Mouse (Mus musculus): ENCODE data around the gene Prkar1b. TPM values are rescaled to one million over a fixed set of nuclear protein-coding genes. Genes with fewer than 3 reads are reported as not detected.

Gene Prkar1b
- polyA plus RNA-seq, 1 experiment from 2014 or later = 17.4 TPM

- ATAC-seq (ENCODE audit: low read depth) = peak; percentile 73
- no peak overlapping the region for H3K27ac ChIP-seq (ENCODE audit: low read length)
- H3K36me3 ChIP-seq (ENCODE audit: control insufficient read depth, insufficient read depth, low read length) = no peaks in the 10 kb centered on the region
- H3K4me3 ChIP-seq (ENCODE audit: low read length) = no peak overlapping the region
- H3K4me1 ChIP-seq (replicated peaks; ENCODE audit: control insufficient read depth, insufficient read depth, low read length) = peaks cover 6% of the 10 kb centered on the region
- no peaks in the 10 kb centered on the region for H3K27me3 ChIP-seq (ENCODE audit: control insufficient read depth, insufficient read depth, low read depth, low read length)
- H3K9ac ChIP-seq (ENCODE audit: low read length) = no peak overlapping the region
- no peaks in the 10 kb centered on the region for H3K9me3 ChIP-seq (ENCODE audit: control insufficient read depth, low read length)
- 63% methylated on average over 15 of the region's 15 CpGs for WGBS
- H3K4me2 ChIP-seq (ENCODE audit: low read depth, low read length) = no peak overlapping the region
These were observed 132.3 kb downstream of the Prkar1b start for GRCm38 (mm10) chr5:139017371-139018124.

DNA sequence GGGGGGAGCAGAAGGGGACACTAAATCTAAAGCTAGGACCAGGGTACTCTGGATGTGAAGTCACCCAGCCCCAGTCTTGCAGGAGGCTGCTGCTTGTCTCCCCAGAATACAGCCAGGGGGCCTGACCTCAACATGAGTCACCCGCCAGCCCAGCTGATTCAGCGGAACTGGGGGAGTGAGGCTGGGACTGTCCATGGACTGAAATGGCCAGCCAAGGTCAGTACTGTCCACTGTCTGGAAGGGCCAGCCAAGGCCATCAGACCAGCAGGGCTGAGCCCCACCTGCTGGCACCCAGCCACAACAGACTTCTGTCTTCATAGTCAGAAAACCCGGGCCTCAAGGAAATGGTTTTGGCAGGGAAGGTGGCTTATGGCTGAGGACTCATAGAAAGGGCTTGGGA is 134.7 kb downstream of the Prkar1b start:
- no peaks in the 10 kb centered on the region for H3K27me3 ChIP-seq (ENCODE audit: control insufficient read depth, insufficient read depth, low read depth, low read length)
- no peaks in the 10 kb centered on the region for H3K9me3 ChIP-seq (ENCODE audit: control insufficient read depth, low read length)
- no peak overlapping the region for H3K4me3 ChIP-seq (ENCODE audit: low read length)
- H3K4me1 ChIP-seq (replicated peaks; ENCODE audit: control insufficient read depth, insufficient read depth, low read length) = peaks cover 6% of the 10 kb centered on the region
- no peak overlapping the region for H3K4me2 ChIP-seq (ENCODE audit: low read depth, low read length)
- ATAC-seq (ENCODE audit: low read depth) = peak; percentile 55
- H3K36me3 ChIP-seq (ENCODE audit: control insufficient read depth, insufficient read depth, low read length) = no peaks in the 10 kb centered on the region
- WGBS = 40% methylated on average over 3 of the region's 3 CpGs
- H3K9ac ChIP-seq (ENCODE audit: low read length) = no peak overlapping the region
- H3K27ac ChIP-seq (ENCODE audit: low read length) = no peak overlapping the region

DNA sequence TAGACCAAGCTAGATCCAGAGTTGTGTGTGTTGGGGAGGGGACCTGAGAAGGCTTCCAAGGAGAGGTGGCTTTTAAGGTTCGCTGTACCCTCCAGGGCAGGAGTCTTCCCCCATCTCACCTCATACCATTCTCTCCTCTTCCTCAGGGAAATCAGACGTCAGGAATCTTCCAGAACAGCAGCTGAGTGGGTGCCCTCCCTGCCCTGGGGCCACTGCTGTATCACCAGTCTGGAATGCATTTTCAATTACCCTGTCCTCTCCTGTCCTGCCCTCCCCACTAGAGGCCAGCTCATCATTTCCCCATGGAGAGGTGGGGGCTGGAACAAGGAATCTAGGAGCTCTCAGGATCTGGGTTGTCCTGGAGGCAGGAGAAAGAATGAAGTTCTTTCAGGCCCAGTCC is 139.2 kb downstream of the Prkar1b start:
- no peaks in the 10 kb centered on the region for H3K36me3 ChIP-seq (ENCODE audit: control insufficient read depth, insufficient read depth, low read length)
- no peak for ATAC-seq (ENCODE audit: low read depth)
- H3K9ac ChIP-seq (ENCODE audit: low read length) = no peak overlapping the region
- H3K9me3 ChIP-seq (ENCODE audit: control insufficient read depth, low read length) = no peaks in the 10 kb centered on the region
- H3K4me2 ChIP-seq (ENCODE audit: low read depth, low read length) = no peak overlapping the region
- H3K27me3 ChIP-seq (ENCODE audit: control insufficient read depth, insufficient read depth, low read depth, low read length) = no peaks in the 10 kb centered on the region
- no peak overlapping the region for H3K4me3 ChIP-seq (ENCODE audit: low read length)
- WGBS = 61% methylated on average over 2 of the region's 2 CpGs
- H3K4me1 ChIP-seq (replicated peaks; ENCODE audit: control insufficient read depth, insufficient read depth, low read length) = no peaks in the 10 kb centered on the region; the same call in 1 of the 2 replicates
- no peak overlapping the region for H3K27ac ChIP-seq (ENCODE audit: low read length)

GRCm38 (mm10) chr5:139007141-139007775 is 142.5 kb downstream of the Prkar1b start:
- no peaks in the 10 kb centered on the region for H3K9me3 ChIP-seq (ENCODE audit: control insufficient read depth, low read length)
- H3K36me3 ChIP-seq (ENCODE audit: control insufficient read depth, insufficient read depth, low read length) = no peaks in the 10 kb centered on the region
- H3K4me1 ChIP-seq (replicated peaks; ENCODE audit: control insufficient read depth, insufficient read depth, low read length) = no peaks in the 10 kb centered on the region
- no peaks in the 10 kb centered on the region for H3K27me3 ChIP-seq (ENCODE audit: control insufficient read depth, insufficient read depth, low read depth, low read length)
- 47% methylated on average over 4 of the region's 4 CpGs for WGBS
- no peak overlapping the region for H3K27ac ChIP-seq (ENCODE audit: low read length)
- H3K4me2 ChIP-seq (ENCODE audit: low read depth, low read length) = no peak overlapping the region
- H3K4me3 ChIP-seq (ENCODE audit: low read length) = no peak overlapping the region
- ATAC-seq (ENCODE audit: low read depth) = no peak; the same call in 1 of the 2 replicates
- no peak overlapping the region for H3K9ac ChIP-seq (ENCODE audit: low read length)

- Histone ChIP-seq H3K27me3 (ENCODE audit: control insufficient read depth, insufficient read depth, low read depth, low read length) (0 out of 2 replicates have a peak, but pooled peaks cover 2% of the 10 kb centered on the region), H3K4me1 (replicated peaks; ENCODE audit: control insufficient read depth, insufficient read depth, low read length) (no peaks in the 10 kb centered on the region), H3K36me3 (ENCODE audit: control insufficient read depth, insufficient read depth, low read length) (no peaks in the 10 kb centered on the region), H3K27ac (ENCODE audit: low read length) (no peak overlapping the region), H3K4me3 (ENCODE audit: low read length) (no peak overlapping the region), H3K9me3 (ENCODE audit: control insufficient read depth, low read length) (no peaks in the 10 kb centered on the region), H3K4me2 (ENCODE audit: low read depth, low read length) (no peak overlapping the region), H3K9ac (ENCODE audit: low read length) (no peak overlapping the region)
- no peak for ATAC-seq (ENCODE audit: low read depth)
- 72% methylated on average over 6 of the region's 6 CpGs for whole genome bisulfite sequencing
These were observed 145.2 kb downstream of the Prkar1b start for GRCm38 (mm10) chr5:139004588-139004987.

- H3K4me1 ChIP-seq (replicated peaks; ENCODE audit: control insufficient read depth, insufficient read depth, low read length) = peaks cover 34% of the 10 kb centered on the region
- H3K9ac ChIP-seq (ENCODE audit: low read length) = no peak overlapping the region
- no peak overlapping the region for H3K4me2 ChIP-seq (ENCODE audit: low read depth, low read length)
- H3K4me3 ChIP-seq (ENCODE audit: low read length) = no peak overlapping the region
- 67% methylated on average over 7 of the region's 7 CpGs for WGBS
- H3K36me3 ChIP-seq (ENCODE audit: control insufficient read depth, insufficient read depth, low read length) = no peaks in the 10 kb centered on the region
- peaks cover 36% of the 10 kb centered on the region for H3K27me3 ChIP-seq (ENCODE audit: control insufficient read depth, insufficient read depth, low read depth, low read length)
- ATAC-seq (ENCODE audit: low read depth) = no peak
- H3K9me3 ChIP-seq (ENCODE audit: control insufficient read depth, low read length) = no peaks in the 10 kb centered on the region
- no peak overlapping the region for H3K27ac ChIP-seq (ENCODE audit: low read length)
These were observed 150.1 kb downstream of the Prkar1b start for GRCm38 (mm10) chr5:138999716-139000115.

GRCm38 (mm10) chr5:138997936-138998580 is 151.7 kb downstream of the Prkar1b start:
- Histone ChIP-seq H3K27ac (ENCODE audit: low read length) (peak overlapping the region; percentile 53; the same call in 1 of the 2 replicates), H3K4me3 (ENCODE audit: low read length) (peak overlapping the region; percentile 36), H3K9ac (ENCODE audit: low read length) (peak overlapping the region; percentile 42), H3K9me3 (ENCODE audit: control insufficient read depth, low read length) (no peaks in the 10 kb centered on the region), H3K36me3 (ENCODE audit: control insufficient read depth, insufficient read depth, low read length) (no peaks in the 10 kb centered on the region), H3K27me3 (ENCODE audit: control insufficient read depth, insufficient read depth, low read depth, low read length) (peaks cover 41% of the 10 kb centered on the region), H3K4me2 (ENCODE audit: low read depth, low read length) (peak overlapping the region; percentile 72), H3K4me1 (replicated peaks; ENCODE audit: control insufficient read depth, insufficient read depth, low read length) (peaks cover 46% of the 10 kb centered on the region)
- WGBS = under 1% methylated on average over 30 of the region's 30 CpGs
- ATAC-seq (ENCODE audit: low read depth) = no peak

DNA sequence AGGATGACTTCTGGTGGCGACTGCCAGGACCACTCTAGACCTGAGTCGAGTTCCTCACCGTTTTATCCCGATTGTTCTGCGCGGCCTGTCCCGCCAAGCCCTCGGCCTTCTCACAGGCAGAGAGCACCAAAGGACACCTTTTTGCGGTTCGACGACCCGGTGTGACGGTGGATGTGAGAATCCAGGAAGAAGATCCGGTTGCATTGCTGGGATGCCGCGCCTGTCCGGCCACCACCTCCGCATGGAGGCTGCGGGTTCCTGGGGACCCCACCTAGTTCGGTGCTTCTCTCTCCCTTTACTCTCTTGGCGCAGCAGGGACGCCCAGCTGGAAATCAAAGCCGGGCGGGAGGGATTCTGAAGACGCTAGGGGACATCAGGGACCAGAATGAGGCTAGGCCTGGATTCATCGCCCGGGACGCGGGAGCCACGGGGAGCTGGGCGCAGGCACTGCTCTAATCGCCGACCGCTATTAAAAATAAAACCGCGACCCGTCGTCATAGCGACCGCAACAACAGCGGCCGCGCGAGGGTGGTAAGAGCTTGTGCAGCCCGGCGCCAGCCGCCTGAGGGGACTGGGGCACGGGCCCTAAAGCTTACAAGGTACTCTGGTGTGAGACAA is 152.5 kb downstream of the Prkar1b start, which contains the start of gene Pdgfa:
TSS of gene Pdgfa (minus strand) at position 200 of the 618 bp plus-strand sequence.
- peak; percentile 26 for ATAC-seq (ENCODE audit: low read depth)
- peak within 1 kb of the TSS; percentile 80 for H3K4me3 ChIP-seq (ENCODE audit: low read length)
- H3K36me3 ChIP-seq (ENCODE audit: control insufficient read depth, insufficient read depth, low read length) = no peaks in the 10 kb centered on the region
- H3K9ac ChIP-seq (ENCODE audit: low read length) = peak within 1 kb of the TSS; percentile 88
- no peaks in the 10 kb centered on the region for H3K9me3 ChIP-seq (ENCODE audit: control insufficient read depth, low read length)
- 5% methylated on average over 44 of the region's 48 CpGs for whole genome bisulfite sequencing
- peaks cover 44% of the 10 kb centered on the region for H3K27me3 ChIP-seq (ENCODE audit: control insufficient read depth, insufficient read depth, low read depth, low read length)
- peaks cover 53% of the 10 kb centered on the region for H3K4me1 ChIP-seq (replicated peaks; ENCODE audit: control insufficient read depth, insufficient read depth, low read length)
- H3K27ac ChIP-seq (ENCODE audit: low read length) = peak within 1 kb of the TSS; percentile 97
- peak within 1 kb of the TSS; percentile 88 for H3K4me2 ChIP-seq (ENCODE audit: low read depth, low read length)
